Mouse (Mus musculus) stomach, embryonic 14.5 days (tissue): ENCODE measurements around the gene Olfr1506. TPM values are rescaled to one million over a fixed set of nuclear protein-coding genes. Genes with fewer than 3 reads are reported as not detected.

ENCODE experiments used
- polyA plus RNA-seq: library from polyadenylated mRNA; unstranded; fragments of >200 nt; fragmentation: Nextera tagmentation; extraction: Ambion mirVana; gene quantifications from 2 replicates; pipeline ENCODE4 v1.2.1, GENCODE M21; 2014

Olfr1506 gene
- polyA plus RNA-seq, 1 experiment from 2014 or later = not detected

Other genes with a start within 250 kb of the Olfr1506 start
- gene Olfr1261, start 233.3 kb downstream of the Olfr1506 start, polyA plus RNA-seq = not detected in 2 replicates
- gene Olfr1262, start 224.3 kb downstream of the Olfr1506 start, polyA plus RNA-seq = not detected in 2 replicates
- not detected in 2 replicates for gene Olfr1263, start 212.4 kb downstream of the Olfr1506 start, polyA plus RNA-seq
- not detected in 2 replicates for gene Olfr1264, start 198.9 kb downstream of the Olfr1506 start, polyA plus RNA-seq
- not detected in 2 replicates for gene Olfr1265, start 189.2 kb downstream of the Olfr1506 start, polyA plus RNA-seq
- not detected in 2 replicates for gene Olfr140, start 160.9 kb downstream of the Olfr1506 start, polyA plus RNA-seq
- gene Olfr1269, start 103.1 kb downstream of the Olfr1506 start, polyA plus RNA-seq = not detected in 2 replicates
- not detected in 2 replicates for gene Olfr32, start 82.2 kb downstream of the Olfr1506 start, polyA plus RNA-seq
- gene Olfr1270, start 71.4 kb downstream of the Olfr1506 start, polyA plus RNA-seq = not detected in 2 replicates
- not detected in 2 replicates for gene Olfr142, start 33.1 kb upstream of the Olfr1506 start, polyA plus RNA-seq
- gene Olfr1271, start 46.5 kb upstream of the Olfr1506 start, polyA plus RNA-seq = not detected in 2 replicates
- gene Olfr1272, start 68.3 kb upstream of the Olfr1506 start, polyA plus RNA-seq = not detected in 2 replicates
- gene Gm13769, start 97.7 kb upstream of the Olfr1506 start, polyA plus RNA-seq = not detected in 2 replicates
- gene Olfr1274-ps, start 174.2 kb upstream of the Olfr1506 start, polyA plus RNA-seq = not detected in 2 replicates